Mouse (Mus musculus): ENCODE results near the gene Higd1a. TPM values are rescaled to one million over a fixed set of nuclear protein-coding genes. Genes with fewer than 3 reads are reported as not detected.

Higd1a gene
- polyA plus RNA-seq, 1 experiment from 2014 or later, result 154 TPM

- no peak overlapping the region for H3K9ac ChIP-seq (ENCODE audit: low read depth, low read length)
- 51% methylated on average over 7 of the region's 7 CpGs for WGBS
- no peak overlapping the region for H3K4me2 ChIP-seq (ENCODE audit: low read length)
- no peaks in the 10 kb centered on the region for H3K36me3 ChIP-seq (ENCODE audit: control insufficient read depth, insufficient read depth, low read length)
- no peaks in the 10 kb centered on the region for H3K27me3 ChIP-seq (ENCODE audit: control insufficient read depth, insufficient read depth, low read depth, low read length)
- H3K4me1 ChIP-seq (ENCODE audit: control insufficient read depth, insufficient read depth, low read length), result peaks cover 6% of the 10 kb centered on the region; the same call in 1 of the 2 replicates
- no peak overlapping the region for H3K4me3 ChIP-seq (ENCODE audit: low read depth, low read length)
- peak overlapping the region; percentile 64 for H3K27ac ChIP-seq (ENCODE audit: low read length)
- ATAC-seq, result 0 out of 2 replicates have a peak, but pooled peaks have one; percentile 24
- H3K9me3 ChIP-seq (replicated peaks; ENCODE audit: control insufficient read depth, low read length, poor library complexity, severe bottlenecking), result no peaks in the 10 kb centered on the region
These were observed 38.2 kb downstream of the Higd1a start for GRCm38 (mm10) chr9:121819771-121820471.

GRCm38 (mm10) chr9:121819073-121819770, 38.9 kb downstream of the Higd1a start:
- no peak for ATAC-seq
- Histone ChIP-seq H3K4me1 (ENCODE audit: control insufficient read depth, insufficient read depth, low read length) (peaks cover 6% of the 10 kb centered on the region; the same call in 1 of the 2 replicates), H3K9me3 (replicated peaks; ENCODE audit: control insufficient read depth, low read length, poor library complexity, severe bottlenecking) (no peaks in the 10 kb centered on the region), H3K36me3 (ENCODE audit: control insufficient read depth, insufficient read depth, low read length) (no peaks in the 10 kb centered on the region), H3K4me2 (ENCODE audit: low read length) (no peak overlapping the region), H3K27me3 (ENCODE audit: control insufficient read depth, insufficient read depth, low read depth, low read length) (no peaks in the 10 kb centered on the region), H3K9ac (ENCODE audit: low read depth, low read length) (no peak overlapping the region), H3K27ac (ENCODE audit: low read length) (peak overlapping the region; percentile 64), H3K4me3 (ENCODE audit: low read depth, low read length) (no peak overlapping the region)
- WGBS, result 78% methylated on average over 9 of the region's 9 CpGs

- no peak overlapping the region for H3K4me2 ChIP-seq (ENCODE audit: low read length)
- WGBS, result 84% methylated on average over 6 of the region's 6 CpGs
- no peak overlapping the region for H3K4me3 ChIP-seq (ENCODE audit: low read depth, low read length)
- peaks cover 9% of the 10 kb centered on the region; the same call in 1 of the 2 replicates for H3K4me1 ChIP-seq (ENCODE audit: control insufficient read depth, insufficient read depth, low read length)
- no peak overlapping the region for H3K9ac ChIP-seq (ENCODE audit: low read depth, low read length)
- H3K36me3 ChIP-seq (ENCODE audit: control insufficient read depth, insufficient read depth, low read length), result no peaks in the 10 kb centered on the region
- no peak overlapping the region for H3K27ac ChIP-seq (ENCODE audit: low read length)
- ATAC-seq, result no peak
- no peaks in the 10 kb centered on the region for H3K27me3 ChIP-seq (ENCODE audit: control insufficient read depth, insufficient read depth, low read depth, low read length)
- H3K9me3 ChIP-seq (replicated peaks; ENCODE audit: control insufficient read depth, low read length, poor library complexity, severe bottlenecking), result no peaks in the 10 kb centered on the region
These were observed 43.0 kb downstream of the Higd1a start for GRCm38 (mm10) chr9:121815183-121815582.

- 13% methylated on average over 15 of the region's 15 CpGs for WGBS
- Histone ChIP-seq H3K27ac (ENCODE audit: low read length) (no peak overlapping the region), H3K9ac (ENCODE audit: low read depth, low read length) (no peak overlapping the region), H3K27me3 (ENCODE audit: control insufficient read depth, insufficient read depth, low read depth, low read length) (no peaks in the 10 kb centered on the region), H3K9me3 (replicated peaks; ENCODE audit: control insufficient read depth, low read length, poor library complexity, severe bottlenecking) (no peaks in the 10 kb centered on the region), H3K4me1 (ENCODE audit: control insufficient read depth, insufficient read depth, low read length) (peaks cover 9% of the 10 kb centered on the region; the same call in 1 of the 2 replicates), H3K4me3 (ENCODE audit: low read depth, low read length) (no peak overlapping the region), H3K36me3 (ENCODE audit: control insufficient read depth, insufficient read depth, low read length) (no peaks in the 10 kb centered on the region), H3K4me2 (ENCODE audit: low read length) (no peak overlapping the region)
- peak; percentile 73 for ATAC-seq
These were observed 47.9 kb downstream of the Higd1a start for GRCm38 (mm10) chr9:121810081-121810821.

GRCm38 (mm10) chr9:121808511-121808910, 49.7 kb downstream of the Higd1a start:
- no peak overlapping the region for H3K27ac ChIP-seq (ENCODE audit: low read length)
- no peak for ATAC-seq

DNA sequence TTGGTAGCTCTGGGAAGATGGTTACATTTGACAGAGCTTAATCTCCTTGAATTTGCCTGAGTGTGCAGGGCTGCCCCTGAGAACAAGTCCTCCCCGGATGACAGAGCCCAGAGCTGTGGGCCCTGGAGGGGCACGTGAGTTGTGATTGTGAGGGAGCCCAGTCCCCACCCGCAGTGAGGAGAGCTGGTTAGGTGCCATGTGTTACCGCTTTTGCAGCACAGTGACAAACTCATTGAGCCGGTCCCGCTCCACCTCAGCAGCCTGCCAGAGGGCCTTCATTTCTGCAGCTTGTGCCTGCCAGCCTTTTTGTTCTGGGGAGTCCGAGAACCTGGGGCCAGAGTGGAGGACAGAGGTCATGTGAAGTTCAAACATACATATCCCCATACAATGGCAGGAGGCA, 50.2 kb downstream of the Higd1a start:
- Histone ChIP-seq H3K9me3 (replicated peaks; ENCODE audit: control insufficient read depth, low read length, poor library complexity, severe bottlenecking) (no peaks in the 10 kb centered on the region), H3K36me3 (ENCODE audit: control insufficient read depth, insufficient read depth, low read length) (no peaks in the 10 kb centered on the region), H3K4me1 (ENCODE audit: control insufficient read depth, insufficient read depth, low read length) (peaks cover 9% of the 10 kb centered on the region; the same call in 1 of the 2 replicates), H3K9ac (ENCODE audit: low read depth, low read length) (no peak overlapping the region), H3K27me3 (ENCODE audit: control insufficient read depth, insufficient read depth, low read depth, low read length) (no peaks in the 10 kb centered on the region), H3K4me2 (ENCODE audit: low read length) (no peak overlapping the region), H3K4me3 (ENCODE audit: low read depth, low read length) (no peak overlapping the region), H3K27ac (ENCODE audit: low read length) (no peak overlapping the region)
- whole genome bisulfite sequencing, result 67% methylated on average over 7 of the region's 7 CpGs
- no peak for ATAC-seq

More at GRCm38 (mm10) chr9:121808511-121808910, 49.7 kb downstream of the Higd1a start:
- no peak overlapping the region for H3K4me2 ChIP-seq (ENCODE audit: low read length)
- peaks cover 9% of the 10 kb centered on the region; the same call in 1 of the 2 replicates for H3K4me1 ChIP-seq (ENCODE audit: control insufficient read depth, insufficient read depth, low read length)
- H3K9me3 ChIP-seq (replicated peaks; ENCODE audit: control insufficient read depth, low read length, poor library complexity, severe bottlenecking), result no peaks in the 10 kb centered on the region
- H3K27me3 ChIP-seq (ENCODE audit: control insufficient read depth, insufficient read depth, low read depth, low read length), result no peaks in the 10 kb centered on the region
- H3K4me3 ChIP-seq (ENCODE audit: low read depth, low read length), result no peak overlapping the region
- 48% methylated on average over 3 of the region's 3 CpGs for WGBS
- no peak overlapping the region for H3K9ac ChIP-seq (ENCODE audit: low read depth, low read length)
- no peaks in the 10 kb centered on the region for H3K36me3 ChIP-seq (ENCODE audit: control insufficient read depth, insufficient read depth, low read length)

DNA sequence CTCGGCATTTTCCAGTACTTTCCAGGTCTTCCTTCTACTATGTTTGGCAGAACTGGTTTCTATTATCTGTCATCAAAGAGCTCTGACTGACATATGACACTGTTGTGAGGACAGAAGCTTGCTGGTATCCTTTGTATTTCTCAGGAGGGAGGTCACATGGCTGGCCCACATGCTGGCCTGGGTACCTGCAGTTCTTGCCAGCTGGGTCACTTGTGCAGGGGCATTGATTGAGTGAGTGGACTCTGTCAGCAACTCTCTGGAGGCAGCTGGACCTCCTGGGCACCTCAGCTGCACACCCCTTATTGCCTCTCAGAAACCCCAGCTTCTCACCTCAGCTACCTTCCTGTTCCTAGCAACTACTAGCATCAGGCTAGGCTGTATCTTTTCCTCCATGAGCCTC, 50.6 kb downstream of the Higd1a start:
- Histone ChIP-seq H3K27ac (ENCODE audit: low read length) (no peak overlapping the region), H3K4me1 (ENCODE audit: control insufficient read depth, insufficient read depth, low read length) (peaks cover 9% of the 10 kb centered on the region; the same call in 1 of the 2 replicates), H3K36me3 (ENCODE audit: control insufficient read depth, insufficient read depth, low read length) (no peaks in the 10 kb centered on the region), H3K4me2 (ENCODE audit: low read length) (no peak overlapping the region), H3K9ac (ENCODE audit: low read depth, low read length) (no peak overlapping the region), H3K27me3 (ENCODE audit: control insufficient read depth, insufficient read depth, low read depth, low read length) (no peaks in the 10 kb centered on the region), H3K4me3 (ENCODE audit: low read depth, low read length) (no peak overlapping the region), H3K9me3 (replicated peaks; ENCODE audit: control insufficient read depth, low read length, poor library complexity, severe bottlenecking) (no peaks in the 10 kb centered on the region)
- no peak for ATAC-seq
- WGBS, result 52% methylated on average over 1 of the region's 1 CpGs

GRCm38 (mm10) chr9:121802747-121803146, 55.4 kb downstream of the Higd1a start:
- no peaks in the 10 kb centered on the region for H3K4me1 ChIP-seq (ENCODE audit: control insufficient read depth, insufficient read depth, low read length)
- no peak overlapping the region for H3K9ac ChIP-seq (ENCODE audit: low read depth, low read length)
- H3K36me3 ChIP-seq (ENCODE audit: control insufficient read depth, insufficient read depth, low read length), result no peaks in the 10 kb centered on the region
- H3K27me3 ChIP-seq (ENCODE audit: control insufficient read depth, insufficient read depth, low read depth, low read length), result no peaks in the 10 kb centered on the region
- H3K9me3 ChIP-seq (replicated peaks; ENCODE audit: control insufficient read depth, low read length, poor library complexity, severe bottlenecking), result no peaks in the 10 kb centered on the region
- no peak overlapping the region for H3K27ac ChIP-seq (ENCODE audit: low read length)
- no peak overlapping the region for H3K4me2 ChIP-seq (ENCODE audit: low read length)
- H3K4me3 ChIP-seq (ENCODE audit: low read depth, low read length), result no peak overlapping the region
- WGBS, result 82% methylated on average over 7 of the region's 7 CpGs
- no peak for ATAC-seq

All from midbrain, embryonic 16.5 days (tissue).